Mouse (Mus musculus): ENCODE measurements around the gene Rasa3.

Gene Rasa3

DNA sequence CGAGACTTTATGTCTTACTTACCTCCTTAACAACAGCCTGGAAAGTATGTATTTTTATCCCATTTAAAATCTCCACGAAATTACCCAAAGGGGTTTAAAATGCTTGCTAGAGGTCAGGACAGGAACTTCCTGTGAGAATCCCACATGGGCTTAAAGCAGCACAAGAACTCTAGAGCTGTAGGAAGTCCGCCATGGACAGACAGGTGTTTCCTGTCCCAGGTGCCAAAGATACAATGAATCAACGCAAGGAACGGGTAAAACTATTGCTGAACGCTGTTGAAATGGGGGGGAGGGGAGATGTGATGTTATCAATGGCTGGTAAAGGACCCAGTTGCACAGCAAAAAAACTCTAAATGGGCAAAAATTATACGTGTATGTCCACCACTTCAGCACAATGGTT is 6.7 kb upstream of the Rasa3 start:
- DNase-seq, result no peak

DNA sequence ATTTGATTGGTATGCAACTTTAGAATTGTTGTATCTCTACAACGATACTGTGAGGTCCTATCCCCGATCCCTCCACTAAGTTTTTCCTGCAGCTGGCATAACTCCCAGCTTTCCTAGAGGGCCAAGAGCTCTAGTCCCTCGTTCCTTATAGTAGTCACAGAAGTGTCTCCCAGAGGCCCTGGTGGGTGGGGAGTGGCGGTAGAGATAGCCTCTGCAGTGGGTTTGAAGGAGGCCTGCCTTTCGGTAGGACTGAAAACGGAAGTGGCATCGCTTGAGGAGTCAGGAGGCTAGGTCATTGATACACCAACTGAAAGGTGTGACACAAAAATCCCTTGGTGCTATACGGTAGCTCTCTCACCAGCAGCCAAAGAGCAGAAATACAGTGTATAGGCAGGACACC is 779 bp upstream of the Rasa3 start:
- peak; percentile 38 for DNase-seq

DNA sequence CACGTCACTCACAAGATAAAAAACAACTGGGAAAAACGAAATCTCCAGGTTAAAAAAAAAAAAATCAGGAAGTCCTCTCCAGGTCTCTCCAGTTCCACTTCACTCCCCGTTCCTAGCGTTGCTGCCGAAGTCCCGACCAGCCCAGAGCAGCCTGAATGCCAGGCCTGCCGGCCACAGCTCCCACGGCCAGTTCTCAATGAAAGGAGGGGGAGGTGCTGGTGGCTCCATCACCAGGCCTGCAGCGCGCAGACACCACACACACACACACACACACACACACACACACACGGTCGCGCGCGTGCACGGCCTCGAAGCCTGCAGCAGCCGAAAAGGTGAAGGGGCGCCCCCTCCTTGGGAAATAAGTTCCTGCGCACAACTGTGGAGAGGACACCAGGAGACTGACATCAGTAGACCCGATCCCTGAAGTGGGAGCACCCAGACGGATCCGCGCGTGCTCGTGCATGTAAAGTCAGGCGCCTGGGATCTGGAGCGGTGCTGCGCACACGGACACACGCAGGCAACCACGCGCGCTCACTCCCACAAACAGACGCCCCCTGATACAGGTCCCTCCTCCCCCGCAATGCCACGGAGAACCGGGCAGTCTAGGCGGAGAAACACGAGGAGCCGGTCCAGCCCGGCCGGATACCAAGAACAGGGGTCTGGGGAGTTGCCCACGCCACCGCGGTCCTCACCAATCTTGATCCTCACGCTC is 546 bp downstream of the Rasa3 start:
- peak; percentile 85 for DNase-seq

GRCm38 (mm10) chr8:13676302-13676700 is 1.1 kb downstream of the Rasa3 start:
- peak; percentile 48 for DNase-seq

DNA sequence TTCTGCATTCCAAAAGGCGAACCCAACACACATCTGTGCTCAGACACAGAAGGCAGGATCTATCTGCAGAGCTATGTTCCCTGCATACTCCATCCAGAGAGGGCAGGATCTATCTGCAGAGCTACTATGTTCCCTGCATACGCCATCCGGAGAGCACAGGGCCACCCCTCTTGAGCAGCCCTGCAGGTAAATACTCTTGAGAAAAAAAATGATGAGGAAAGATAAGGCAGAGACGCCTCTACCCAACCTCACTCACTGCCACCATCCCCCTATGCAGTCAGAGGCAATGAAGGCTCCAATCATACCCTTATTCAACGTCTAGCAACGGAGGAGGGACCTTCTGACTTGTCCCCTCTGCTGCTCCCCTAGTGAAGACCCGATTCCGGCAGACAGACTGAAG is 1.9 kb downstream of the Rasa3 start:
- peak; percentile 32 for DNase-seq

DNA sequence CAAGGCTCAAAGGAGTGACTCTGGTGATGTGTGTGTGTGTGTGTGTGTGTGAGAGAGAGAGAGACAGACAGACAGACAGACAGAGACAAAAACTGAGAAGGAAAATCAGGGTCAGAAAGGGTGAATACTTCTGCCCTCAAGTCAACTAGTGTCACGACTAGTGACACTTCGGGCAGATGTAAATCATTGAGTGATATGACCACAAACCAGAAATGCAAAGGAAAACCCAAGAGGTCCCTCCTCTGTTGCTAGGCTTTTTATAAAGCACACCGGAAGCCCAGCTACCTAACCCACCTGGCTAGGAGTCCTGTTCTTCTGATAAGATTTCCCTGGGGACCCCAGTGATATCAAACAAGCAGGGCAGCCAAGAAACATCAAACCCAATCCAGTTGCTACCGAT is 2.3 kb downstream of the Rasa3 start:
- DNase-seq, result peak; percentile 22

DNA sequence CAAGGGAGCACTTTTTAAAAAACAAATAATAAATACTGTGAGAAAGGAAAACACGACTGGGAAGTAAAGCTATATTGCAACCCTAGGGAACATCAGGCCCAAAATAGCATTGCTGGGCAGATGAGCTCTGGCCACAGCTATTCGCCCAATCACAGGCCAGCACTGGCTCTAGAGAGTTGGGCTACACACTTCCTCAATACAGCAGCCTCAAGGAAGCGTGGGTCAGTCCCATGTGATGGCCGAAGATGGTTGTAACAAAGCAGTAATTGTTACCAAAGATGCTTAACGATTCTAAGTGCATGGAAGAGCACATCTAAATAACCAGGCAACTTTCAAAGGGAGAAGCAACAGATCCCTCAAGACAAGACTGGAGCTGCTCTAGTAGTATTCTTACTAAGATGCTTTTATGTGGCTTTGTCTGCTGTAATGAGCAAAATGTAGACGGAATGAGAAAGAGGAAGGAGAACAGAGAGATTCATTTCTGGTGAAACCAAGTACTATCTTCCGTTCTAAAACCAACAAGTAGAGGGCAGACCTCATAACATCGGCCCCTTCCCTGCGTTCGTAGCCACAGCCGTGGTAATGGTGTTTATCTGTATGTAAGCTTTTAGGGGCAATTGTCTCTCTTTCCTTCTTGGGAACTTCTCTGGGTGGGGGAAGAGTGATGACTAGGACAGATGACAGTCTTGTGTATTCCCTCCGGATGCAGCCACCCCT is 3.0 kb downstream of the Rasa3 start:
- peak; percentile 27 for DNase-seq

DNA sequence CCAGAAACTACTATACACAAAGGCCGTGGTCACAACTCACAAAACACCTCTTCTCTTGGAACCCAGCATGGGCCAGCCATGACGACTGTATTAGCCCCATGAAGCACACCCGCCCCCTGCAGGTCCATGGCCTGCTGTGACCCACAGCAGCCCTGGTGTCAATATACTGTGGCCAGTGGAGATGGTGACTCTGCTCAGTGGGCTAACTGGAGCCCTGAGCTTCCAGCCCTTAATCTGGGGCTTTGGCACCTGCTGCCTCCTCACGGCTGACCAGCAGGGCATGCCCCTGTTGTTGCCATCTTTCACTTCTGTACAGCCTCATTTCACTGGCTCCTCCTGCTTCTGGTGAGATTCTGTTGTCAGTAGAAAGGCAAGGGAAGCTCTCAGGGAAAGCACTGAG is 4.2 kb downstream of the Rasa3 start:
- DNase-seq, result no peak

DNA sequence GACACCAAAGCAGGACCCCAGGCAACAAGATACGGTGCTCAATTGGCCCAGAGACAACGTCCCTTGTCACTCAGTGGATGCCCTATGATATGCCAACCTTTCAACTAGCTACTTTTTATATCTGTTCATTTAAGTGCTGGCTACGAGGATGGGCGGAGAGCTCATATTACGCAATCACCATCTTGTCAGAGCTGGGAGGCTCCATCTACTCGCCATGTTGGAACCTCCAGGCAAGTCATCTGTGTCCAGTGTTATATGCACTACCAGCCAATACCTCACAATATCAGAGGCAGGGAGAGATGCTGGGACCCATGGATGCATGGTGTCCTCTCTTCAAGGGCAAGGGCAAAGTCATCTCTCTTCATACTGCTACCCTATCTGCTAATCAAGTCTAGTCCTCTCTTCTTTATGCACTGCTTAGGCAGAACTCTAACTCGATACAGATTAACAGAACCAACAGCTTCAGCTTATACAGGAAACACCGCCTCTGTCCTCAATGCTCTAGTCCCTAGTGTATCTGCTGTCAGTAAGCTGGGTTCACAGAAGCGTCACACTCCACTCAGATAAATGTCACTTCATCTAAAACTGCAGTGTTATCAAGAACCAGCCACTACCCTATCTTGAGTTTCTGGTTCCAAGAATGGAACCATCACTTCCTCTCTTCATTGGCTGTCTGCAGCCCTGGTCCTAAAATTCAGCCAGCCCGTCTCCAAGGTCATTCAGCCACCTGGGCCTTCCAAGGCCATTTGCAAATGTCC is 6.0 kb downstream of the Rasa3 start:
- DNase-seq, result no peak

DNA sequence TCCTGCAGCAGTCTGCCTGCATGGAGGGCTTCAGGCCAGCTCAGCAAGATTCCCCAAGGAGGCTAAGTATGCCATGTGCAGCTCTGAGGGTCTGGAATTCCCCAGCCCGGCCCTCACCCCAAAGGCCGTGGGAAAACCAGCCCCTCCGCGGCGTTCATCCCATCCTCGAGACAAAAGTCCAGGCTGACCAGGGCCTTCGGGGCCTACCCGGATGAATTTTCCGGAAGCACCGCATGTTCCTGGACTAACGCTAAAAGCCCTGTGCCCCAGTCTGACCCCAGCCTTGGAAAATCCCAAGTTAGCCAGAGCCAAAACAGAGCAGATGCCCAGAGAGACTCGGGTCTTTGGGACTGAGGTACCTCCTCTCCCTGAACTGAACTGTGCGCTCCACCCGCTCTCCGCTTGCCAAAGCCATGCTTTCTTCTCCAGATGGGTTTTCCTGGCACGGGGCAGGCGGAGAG is 7.4 kb downstream of the Rasa3 start:
- DNase-seq, result no peak

DNA sequence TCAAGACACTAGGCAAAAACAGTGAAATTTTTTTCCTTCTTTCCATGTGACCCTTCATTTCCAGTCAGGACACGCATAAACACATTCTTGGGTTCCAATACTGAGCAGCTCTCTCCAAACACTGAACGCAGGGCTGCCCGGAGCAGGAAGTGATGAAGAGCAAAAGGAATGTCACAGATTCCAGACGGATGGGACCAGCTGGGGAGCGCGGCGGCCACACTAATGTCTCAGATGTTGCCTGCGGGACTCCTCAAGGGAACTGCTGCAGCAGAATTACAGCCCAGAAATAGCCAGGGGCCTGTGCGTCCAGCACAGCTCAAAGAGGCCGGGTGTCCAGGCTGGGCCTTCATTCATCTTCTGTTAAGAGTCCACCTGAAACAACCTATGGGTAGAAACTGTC is 9.0 kb downstream of the Rasa3 start:
- no peak for DNase-seq

DNA sequence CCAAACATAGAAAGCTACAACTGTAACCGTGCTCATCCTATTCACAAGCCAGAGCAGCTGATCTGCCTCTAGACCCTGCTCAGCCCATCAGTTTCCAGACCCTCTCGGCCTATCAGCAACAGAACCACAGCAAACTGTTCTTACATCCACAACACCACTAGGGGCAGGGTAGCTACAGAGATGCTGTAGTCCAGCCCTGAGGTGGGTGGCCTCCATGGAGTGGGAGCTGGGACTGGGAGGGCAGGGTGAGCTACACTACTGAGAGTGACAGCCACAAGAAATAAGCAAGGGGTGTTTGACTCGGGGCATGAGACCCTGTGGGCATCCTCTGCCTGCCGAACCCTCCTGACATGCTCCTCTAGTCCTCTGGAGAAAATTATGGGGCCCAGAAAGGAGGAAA is 9.5 kb downstream of the Rasa3 start:
- DNase-seq, result no peak

GRCm38 (mm10) chr8:13665944-13666343 is 11.5 kb downstream of the Rasa3 start:
- DNase-seq, result no peak

GRCm38 (mm10) chr8:13665538-13665937 is 11.9 kb downstream of the Rasa3 start:
- no peak for DNase-seq

DNA sequence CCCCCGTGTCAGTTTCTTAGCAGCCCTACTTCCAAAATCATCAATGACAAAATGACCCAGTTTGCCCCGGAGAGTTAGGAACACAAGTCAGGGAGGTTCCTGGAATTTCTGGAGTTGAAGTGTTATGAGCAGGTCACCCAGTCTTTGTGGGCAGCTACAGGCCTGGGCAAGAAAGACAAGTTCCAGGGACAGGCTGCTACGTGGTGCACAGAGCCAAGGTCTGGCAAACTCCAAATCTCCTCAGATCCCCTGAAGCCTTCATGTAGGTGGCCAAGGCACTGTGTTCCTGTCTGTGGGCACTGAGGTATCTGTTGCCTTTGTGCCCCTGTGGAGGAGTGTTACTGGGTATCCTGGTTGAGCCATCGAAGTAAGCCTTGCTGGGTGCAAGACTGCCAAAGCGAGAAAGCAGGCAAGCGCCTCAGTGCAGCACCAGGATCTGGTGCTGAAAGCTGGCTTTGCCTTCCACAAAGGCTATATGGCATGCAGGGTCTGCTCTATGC is 12.6 kb downstream of the Rasa3 start:
- no peak for DNase-seq

DNA sequence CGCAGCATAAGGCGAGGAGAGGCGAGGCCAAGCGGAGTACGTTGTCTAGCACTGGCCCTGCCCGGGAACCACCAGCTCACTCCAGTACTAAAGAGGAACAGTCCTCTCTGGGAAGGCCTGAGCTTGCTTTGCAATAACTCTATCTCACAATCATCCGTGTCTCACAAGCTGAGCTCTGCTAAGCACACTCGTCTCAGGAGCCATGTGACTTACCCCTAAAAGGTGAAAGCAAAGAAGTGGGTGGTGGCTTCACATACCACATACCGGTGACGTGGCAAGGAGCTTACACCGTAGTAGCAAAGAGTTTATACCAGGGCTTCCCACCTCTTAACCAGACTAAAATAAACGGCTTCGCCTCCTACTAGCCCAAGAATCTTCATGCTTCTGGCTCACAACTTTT is 17.1 kb downstream of the Rasa3 start:
- DNase-seq, result no peak

- no peak for DNase-seq
These were observed 19.9 kb downstream of the Rasa3 start for GRCm38 (mm10) chr8:13657479-13657878.

- DNase-seq, result no peak
These were observed 22.4 kb downstream of the Rasa3 start for GRCm38 (mm10) chr8:13655033-13655351.

- no peak for DNase-seq
These were observed 22.9 kb downstream of the Rasa3 start for GRCm38 (mm10) chr8:13654350-13655032.

- no peak for DNase-seq
These were observed 26.7 kb downstream of the Rasa3 start for GRCm38 (mm10) chr8:13650541-13651191.

DNA sequence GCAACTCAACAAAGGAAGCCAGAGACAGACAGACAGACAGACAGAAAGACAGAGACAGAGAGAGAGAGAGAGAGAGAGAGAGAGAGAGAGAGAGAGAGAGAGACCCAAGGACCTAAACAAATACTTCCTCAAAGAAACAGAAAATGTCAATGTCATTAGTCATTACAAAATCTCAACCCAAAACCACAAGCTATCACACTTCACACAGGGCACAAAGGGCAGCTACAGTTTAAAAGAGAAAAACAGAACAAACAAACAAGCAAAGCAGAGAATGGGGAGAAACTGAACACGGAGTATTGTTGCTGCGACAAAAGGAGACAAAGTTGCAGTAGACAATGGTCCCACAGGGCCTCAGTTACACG is 28.3 kb downstream of the Rasa3 start:
- no peak for DNase-seq

DNA sequence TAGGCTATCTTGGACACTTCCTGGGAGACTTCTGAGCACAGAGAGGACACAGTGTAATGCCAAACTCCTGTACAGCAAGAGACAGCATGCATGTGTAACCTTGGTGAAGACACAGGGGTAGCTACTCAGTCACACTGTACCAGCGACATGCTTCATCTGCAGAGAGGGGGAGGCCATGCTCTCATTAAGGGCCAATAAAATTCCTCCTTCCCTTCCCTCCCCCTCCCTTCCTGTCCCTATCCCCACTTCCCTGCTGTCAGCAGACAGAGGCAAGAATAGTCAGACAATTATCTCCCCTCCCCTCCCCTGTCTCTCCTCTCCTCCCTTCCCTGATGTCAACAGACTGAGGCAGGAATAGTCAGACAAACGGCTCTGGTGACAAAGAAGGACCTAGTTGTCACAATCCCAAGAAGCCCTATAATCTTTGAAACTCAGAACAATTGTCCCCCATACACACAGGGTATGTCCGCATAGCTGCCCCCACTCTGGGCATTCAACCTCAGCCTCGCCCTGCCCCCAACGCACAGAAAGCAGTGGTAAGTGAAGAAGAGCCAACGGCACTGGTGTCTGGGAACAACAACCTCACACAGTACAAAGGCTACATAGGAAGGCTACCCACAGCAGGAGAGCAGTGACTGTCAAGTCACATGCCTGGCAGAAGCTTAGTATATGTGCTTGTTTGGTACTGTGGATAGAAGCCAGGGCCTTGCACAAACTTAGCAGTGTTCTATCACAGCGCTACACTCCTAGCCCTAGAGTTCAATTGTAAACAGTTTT is 28.8 kb downstream of the Rasa3 start:
- DNase-seq, result no peak
